Mouse (Mus musculus) left cerebral cortex, postnatal 4 days (tissue): Measurements from ENCODE around the gene Plekhb1. TPM values are rescaled to one million over a fixed set of nuclear protein-coding genes. Genes with fewer than 3 reads are reported as not detected.

Experiments
- total RNA-seq, 2 experiments: library from RNA; stranded (reverse); gene quantifications; 2 replicates each; pipeline ENCODE4 v1.2.3; 2021

Plekhb1 gene
- total RNA-seq, 2 experiments from 2014 or later: 11.6 to 14.3 TPM

Other genes starting within 250 kb of the Plekhb1 start
- under 1 TPM in 1 of 2 experiments, not detected in 1; 0.28 TPM for gene Ucp3, start 189.4 kb downstream of the Plekhb1 start, total RNA-seq
- gene Ucp2, start 169.1 kb downstream of the Plekhb1 start, total RNA-seq: 10 to 100 TPM; 46.2 to 47.2 TPM
- gene Dnajb13, start 147.5 kb downstream of the Plekhb1 start, total RNA-seq: under 1 TPM; 0.38 to 0.62 TPM
- 1 to 10 TPM; 8.9 to 9.0 TPM for gene Coa4, start 125.3 kb downstream of the Plekhb1 start, total RNA-seq
- gene Rab6a, start 55.0 kb downstream of the Plekhb1 start, total RNA-seq: 100 to 1,000 TPM; 298 to 307 TPM
- gene Mrpl48, start 54.1 kb downstream of the Plekhb1 start, total RNA-seq: 10 to 100 TPM; 44.9 to 47.4 TPM
- gene Fam168a, start 44.2 kb upstream of the Plekhb1 start, total RNA-seq: 100 to 1,000 TPM; 240 to 242 TPM
- gene Relt, start 201.0 kb upstream of the Plekhb1 start, total RNA-seq: 1 to 10 TPM; 6.3 to 7.4 TPM